Mouse (Mus musculus): ENCODE measurements around the gene Cmip. TPM values are rescaled to one million over a fixed set of nuclear protein-coding genes. Genes with fewer than 3 reads are reported as not detected.

The Cmip gene
- polyA plus RNA-seq, 1 experiment from 2014 or later, result 9.8 TPM

- Histone ChIP-seq H3K27me3 (replicated peaks; ENCODE audit: low read depth, poor library complexity, severe bottlenecking) (peaks cover 36% of the 10 kb centered on the region), H3K27ac (replicated peaks) (no peak overlapping the region), H3K4me1 (peaks cover 17% of the 10 kb centered on the region), H3K36me3 (replicated peaks) (no peaks in the 10 kb centered on the region), H3K4me3 (no peak overlapping the region), H3K9me3 (no peaks in the 10 kb centered on the region)
- WGBS, result 73% methylated on average over 5 of the region's 5 CpGs
- DNase-seq (ENCODE audit: low spot score), result no peak
Measured at GRCm38 (mm10) chr8:117500232-117500823, 243.5 kb downstream of the Cmip start.

- Histone ChIP-seq H3K36me3 (replicated peaks) (no peaks in the 10 kb centered on the region), H3K27ac (replicated peaks) (no peak overlapping the region), H3K9me3 (no peaks in the 10 kb centered on the region), H3K4me1 (peaks cover 17% of the 10 kb centered on the region), H3K27me3 (replicated peaks; ENCODE audit: low read depth, poor library complexity, severe bottlenecking) (peaks cover 36% of the 10 kb centered on the region), H3K4me3 (no peak overlapping the region)
- no peak for DNase-seq (ENCODE audit: low spot score)
- WGBS, result 92% methylated on average over 6 of the region's 6 CpGs
Measured at GRCm38 (mm10) chr8:117501323-117501722, 244.5 kb downstream of the Cmip start.

GRCm38 (mm10) chr8:117503405-117504069 is 246.7 kb downstream of the Cmip start:
- Histone ChIP-seq H3K27me3 (replicated peaks; ENCODE audit: low read depth, poor library complexity, severe bottlenecking) (peaks cover 14% of the 10 kb centered on the region), H3K27ac (replicated peaks) (no peak overlapping the region), H3K4me1 (peaks cover 9% of the 10 kb centered on the region), H3K4me3 (no peak overlapping the region), H3K9me3 (no peaks in the 10 kb centered on the region), H3K36me3 (replicated peaks) (no peaks in the 10 kb centered on the region)
- DNase-seq (ENCODE audit: low spot score), result no peak
- WGBS, result 73% methylated on average over 13 of the region's 13 CpGs

GRCm38 (mm10) chr8:117507703-117508102 is 250.8 kb downstream of the Cmip start:
- Histone ChIP-seq H3K27ac (replicated peaks) (no peak overlapping the region), H3K4me3 (no peak overlapping the region), H3K36me3 (replicated peaks) (no peaks in the 10 kb centered on the region), H3K9me3 (no peaks in the 10 kb centered on the region), H3K27me3 (replicated peaks; ENCODE audit: low read depth, poor library complexity, severe bottlenecking) (no peaks in the 10 kb centered on the region), H3K4me1 (no peaks in the 10 kb centered on the region)
- 90% methylated on average over 8 of the region's 8 CpGs for WGBS
- no peak for DNase-seq (ENCODE audit: low spot score)

Small RNA genes within 50 kb of the gene (microRNA-seq; reads per million reads assigned to microRNA genes)
- gene Mir7077, result not detected
- gene Mir7078, result not detected

Other genes with a start within 250 kb of the Cmip start
- gene Pkd1l2, start 174.6 kb upstream of the Cmip start, polyA plus RNA-seq (2016; fragmentation: Nextera tagmentation; extraction: Ambion mirVana), result not detected in 2 replicates
- gene Bco1, start 161.2 kb upstream of the Cmip start, polyA plus RNA-seq (2016; fragmentation: Nextera tagmentation; extraction: Ambion mirVana), result 0.22 and 0.33 TPM in 2 replicates
- gene Gan, start 98.9 kb upstream of the Cmip start, polyA plus RNA-seq (2016; fragmentation: Nextera tagmentation; extraction: Ambion mirVana), result 2.6 and 3.1 TPM in 2 replicates
- 5.4 and 5.8 TPM in 2 replicates for gene Plcg2, start 241.2 kb downstream of the Cmip start, polyA plus RNA-seq (2016; fragmentation: Nextera tagmentation; extraction: Ambion mirVana)

Data from embryonic facial prominence, embryonic 10.5 days (tissue).